Mouse (Mus musculus) MEL (cell line): ENCODE measurements around the gene Dppa5a. TPM values are rescaled to one million over a fixed set of nuclear protein-coding genes. Genes with fewer than 3 reads are reported as not detected.

Experiments used
- DNase-seq: peaks from one replicate; pipeline ENCODE4 v3.0.0; 2011; ENCODE audit warnings: low read depth, low spot score
- H3K27ac ChIP-seq: 2 replicates; pipeline ENCODE4 v1.5.1; 2012; ENCODE audit warnings: low read depth, mild to moderate bottlenecking, control low read depth, low read length, moderate library complexity; ENCODE audit not compliant: control insufficient read depth
- H3K27me3 ChIP-seq, 2 experiments: fragments of 150-350 bp in 1 of 2; sonication (generic) in 1 of 2; 2 replicates each; pipeline ENCODE4 v1.6.1; 2012; ENCODE audit warnings: low read length in 2 of 2, mild to moderate bottlenecking in 2 of 2, improper control_type of control experiment in 1 of 2, moderate library complexity in 1 of 2; ENCODE audit not compliant: insufficient read depth in 2 of 2, control insufficient read depth in 1 of 2
- H3K36me3 ChIP-seq, 2 experiments: 2 replicates each; pipeline ENCODE4 v1.6.1; 2012 to 2014; ENCODE audit warnings: low read length in 2 of 2, improper control_type of control experiment in 1 of 2, inconsistent platforms in 1 of 2, mild to moderate bottlenecking in 1 of 2; ENCODE audit not compliant: insufficient read depth in 2 of 2, control insufficient read depth in 1 of 2
- H3K4me1 ChIP-seq, 2 experiments: fragments of 150-350 bp in 1 of 2; sonication (generic) in 1 of 2; 2 replicates each; pipeline ENCODE4 v1.6.1; 2012; ENCODE audit warnings: low read length in 2 of 2, improper control_type of control experiment in 1 of 2, mild to moderate bottlenecking in 1 of 2; ENCODE audit not compliant: insufficient read depth in 2 of 2, control insufficient read depth in 1 of 2
- H3K4me3 ChIP-seq, 2 experiments: fragments of 150-350 bp in 1 of 2; sonication (generic) in 1 of 2; 2 replicates each; pipeline ENCODE4 v1.5.1; 2012; ENCODE audit warnings: low read depth in 2 of 2, low read length in 2 of 2, mild to moderate bottlenecking in 2 of 2, moderate library complexity in 2 of 2, control low read depth in 1 of 2, improper control_type of control experiment in 1 of 2; ENCODE audit not compliant: control insufficient read depth in 1 of 2, insufficient read depth in 1 of 2
- H3K79me2 ChIP-seq: 2 replicates; pipeline ENCODE4 v1.6.1; 2012; ENCODE audit warnings: mild to moderate bottlenecking, low read length, moderate library complexity; ENCODE audit not compliant: control insufficient read depth, poor library complexity, insufficient read depth
- H3K9ac ChIP-seq: 2 replicates; pipeline ENCODE4 v1.6.1; 2012; ENCODE audit warnings: low read depth, mild to moderate bottlenecking, control low read depth, low read length, moderate library complexity; ENCODE audit not compliant: control insufficient read depth, poor library complexity, severe bottlenecking
- H3K9me3 ChIP-seq: fragments of 150-350 bp; sonication (generic); replicated peaks from 2 replicates; pipeline ENCODE4 v1.6.1; 2012; ENCODE audit warnings: mild to moderate bottlenecking, low read length, improper control_type of control experiment, moderate library complexity; ENCODE audit not compliant: insufficient read depth
- BHLHE40 ChIP-seq: IDR thresholded peaks from 2 replicates; pipeline ENCODE4 v1.6.1; 2012; ENCODE audit warnings: low read depth, mild to moderate bottlenecking, inconsistent platforms, low read length, improper control_type of control experiment, borderline replicate concordance
- CHD1 ChIP-seq: IDR thresholded peaks from 2 replicates; pipeline ENCODE4 v1.6.1; 2012; ENCODE audit warnings: low read depth, mild to moderate bottlenecking, inconsistent platforms, low read length, improper control_type of control experiment
- CTCF ChIP-seq, 3 experiments: IDR thresholded peaks in 2 of 3; conservative IDR thresholded peaks in 1 of 3; 2 replicates each; pipeline ENCODE4 v1.5.1; 2011 to 2012; ENCODE audit warnings: low read length in 3 of 3, low read depth in 2 of 3, mild to moderate bottlenecking in 2 of 3, improper control_type of control experiment in 1 of 3, inconsistent platforms in 1 of 3, mixed read lengths in 1 of 3, moderate library complexity in 1 of 3; ENCODE audit not compliant: control insufficient read depth in 1 of 3, insufficient read depth in 1 of 3, poor library complexity in 1 of 3, severe bottlenecking in 1 of 3
- EP300 ChIP-seq, 2 experiments: IDR thresholded peaks; 2 replicates each; pipeline ENCODE4 v1.6.1; 2011; ENCODE audit warnings: improper control_type of control experiment in 2 of 2, low read length in 2 of 2, low read depth in 1 of 2, mild to moderate bottlenecking in 1 of 2
- HCFC1 ChIP-seq: IDR thresholded peaks from 2 replicates; pipeline ENCODE4 v1.6.1; 2012; ENCODE audit warnings: low read depth, mild to moderate bottlenecking, inconsistent platforms, low read length, improper control_type of control experiment, moderate library complexity
- JUND ChIP-seq: IDR thresholded peaks from 2 replicates; pipeline ENCODE4 v1.6.1; 2011; ENCODE audit warnings: low read depth, mild to moderate bottlenecking, improper control_type of control experiment, low read length
- MAFK ChIP-seq: IDR thresholded peaks from 2 replicates; pipeline ENCODE4 v1.6.1; 2011; ENCODE audit warnings: low read depth, mild to moderate bottlenecking, low read length, improper control_type of control experiment, borderline replicate concordance
- MEF2A ChIP-seq: IDR thresholded peaks from 2 replicates; pipeline ENCODE4 v1.6.1; 2014; ENCODE audit warnings: low read depth, mild to moderate bottlenecking, inconsistent platforms, low read length, improper control_type of control experiment; ENCODE audit not compliant: poor library complexity, insufficient replicate concordance, severe bottlenecking; ENCODE audit errors: extremely low read depth
- MXI1 ChIP-seq: IDR thresholded peaks from 2 replicates; pipeline ENCODE4 v1.6.1; 2011; ENCODE audit warnings: mild to moderate bottlenecking, low read depth, low read length, improper control_type of control experiment
- POLR2AphosphoS5 ChIP-seq: IDR thresholded peaks from 2 replicates; pipeline ENCODE4 v1.6.1; 2012; ENCODE audit warnings: low read depth, borderline replicate concordance, mild to moderate bottlenecking, inconsistent platforms, low read length, moderate library complexity, mixed read lengths
- RAD21 ChIP-seq: IDR thresholded peaks from 2 replicates; pipeline ENCODE4 v1.6.1; 2011; ENCODE audit warnings: mild to moderate bottlenecking, low read depth, low read length, improper control_type of control experiment
- RCOR1 ChIP-seq: IDR thresholded peaks from 2 replicates; pipeline ENCODE4 v1.6.1; 2012; ENCODE audit warnings: low read depth, mild to moderate bottlenecking, inconsistent platforms, low read length, improper control_type of control experiment
- SMC3 ChIP-seq: IDR thresholded peaks from 2 replicates; pipeline ENCODE4 v1.6.1; 2011; ENCODE audit warnings: low read depth, low read length, improper control_type of control experiment
- TBP ChIP-seq: IDR thresholded peaks from 2 replicates; pipeline ENCODE4 v1.8.0; 2011; ENCODE audit warnings: low read depth, low read length, improper control_type of control experiment
- TCF12 ChIP-seq: IDR thresholded peaks from 2 replicates; pipeline ENCODE4 v1.6.1; 2014; ENCODE audit warnings: low read depth, mild to moderate bottlenecking, inconsistent platforms, low read length, improper control_type of control experiment, moderate library complexity
- ZMIZ1 ChIP-seq: IDR thresholded peaks from 2 replicates; pipeline ENCODE4 v1.6.1; 2012; ENCODE audit warnings: low read depth, mild to moderate bottlenecking, inconsistent platforms, low read length, improper control_type of control experiment, moderate library complexity
- ZNF384 ChIP-seq: IDR thresholded peaks from 2 replicates; pipeline ENCODE4 v1.6.1; 2012; ENCODE audit warnings: low read depth, mild to moderate bottlenecking, inconsistent platforms, low read length, improper control_type of control experiment
- polyA plus RNA-seq, 2 experiments: library from polyadenylated mRNA; stranded (reverse) in 1 of 2; unstranded in 1 of 2; fragments of >175 nt in 1 of 2; fragments of >200 nt in 1 of 2; gene quantifications; 2 replicates each; pipeline versions ENCODE4 v1.2.1 to v1.2.4; 2012; ENCODE audit warnings: low replicate concordance in 2 of 2, low read depth in 1 of 2; ENCODE audit not compliant: insufficient read length in 2 of 2, insufficient read depth in 1 of 2, missing spikeins in 1 of 2
- total RNA-seq: library from RNA; depleted of rRNA; stranded (reverse); fragments of 300-350 nt; gene quantifications from 2 replicates; pipeline ENCODE4 v1.2.3, GENCODE M21; 2012

The Dppa5a gene
- total and polyA plus RNA-seq, 3 experiments: 0.19 TPM; not detected in 2

DNA sequence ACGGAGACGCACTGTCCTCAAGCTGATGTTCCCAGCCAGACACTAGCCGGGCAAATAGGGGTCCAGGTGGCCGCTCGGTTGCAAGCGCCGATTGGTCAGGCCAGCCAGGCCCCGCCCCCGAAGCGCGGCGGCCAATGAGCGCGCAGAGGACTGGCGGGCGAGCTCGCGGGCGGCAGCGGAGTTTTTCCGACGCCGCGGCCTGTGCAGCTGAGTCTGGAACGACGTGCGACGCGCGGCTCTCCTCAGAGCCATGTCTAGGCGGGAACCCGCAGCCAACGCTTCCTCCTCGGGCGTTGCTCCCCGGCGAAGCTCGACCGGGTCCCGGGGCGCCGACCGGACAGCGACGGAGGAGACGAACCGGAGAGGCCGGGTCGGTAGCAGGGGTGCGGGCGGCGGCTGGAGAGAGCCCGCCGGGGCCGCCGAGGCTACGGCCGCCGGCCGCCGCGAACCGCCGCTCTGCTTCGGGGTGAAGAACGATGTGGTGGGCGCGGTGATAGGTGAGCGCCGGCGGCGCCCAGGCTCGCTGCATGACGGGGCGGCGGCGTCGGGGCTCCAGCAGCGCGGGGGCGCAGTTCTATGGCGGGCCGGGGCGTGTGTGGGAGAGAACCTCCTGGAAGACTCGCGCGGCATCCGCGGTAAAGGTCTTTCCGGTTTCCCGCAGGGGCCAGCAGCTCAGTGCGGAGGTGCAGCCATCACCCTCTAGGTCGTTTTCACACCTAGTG is 27.8 kb upstream of the Dppa5a start, which contains the start of gene Ddx43 (continued):
- TF ChIP-seq TCF12 (no peak), ZMIZ1 (peak; percentile 73), MAFK (no peak), HCFC1 (peak; percentile 56), POLR2AphosphoS5 (no peak), RCOR1 (0 out of 2 replicates have a peak, but pooled peaks have one; percentile 16), CTCF (IDR thresholded peaks at IDR 0.05 in 2 of 3, conservative IDR thresholded peaks at IDR 0.05 in 1 of 3; ENCODE audit: control insufficient read depth in 1 of 3, insufficient read depth in 1 of 3, low read depth in 2 of 3, low read length in 3 of 3, poor library complexity in 1 of 3, severe bottlenecking in 1 of 3) (peak in 1 of 3 experiments; percentile 16; a peak in 1 of 6 replicates), SMC3 (no peak), MXI1 (peak; percentile 21; the same call in 1 of the 2 replicates), RAD21 (no peak), EP300 (IDR thresholded peaks at IDR 0.05; ENCODE audit: low read depth in 1 of 2, low read length in 2 of 2) (peak in 1 of 2 experiments; percentile 2; a peak in 1 of 4 replicates), JUND (no peak)

DNA sequence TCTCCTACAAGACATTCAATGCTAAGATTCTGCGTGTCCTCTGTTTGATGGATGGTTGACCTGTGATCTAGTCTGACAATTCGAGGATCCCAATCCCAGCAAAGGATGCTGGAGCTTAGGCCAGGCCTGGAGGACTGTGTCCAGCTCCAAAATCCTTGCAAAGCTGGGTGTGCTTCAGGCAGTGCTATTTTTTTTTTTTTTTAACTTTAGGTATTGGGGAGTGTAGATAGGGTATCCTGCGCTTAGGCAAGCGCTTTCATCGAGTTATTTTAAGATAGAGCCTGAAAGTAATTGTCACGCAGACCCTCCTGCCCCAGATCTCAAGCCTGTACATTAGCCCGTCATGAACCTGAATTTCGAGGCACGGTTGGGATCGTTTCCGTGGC is 27.3 kb upstream of the Dppa5a start:
- TF ChIP-seq TBP (no peak), CHD1 (no peak), MXI1 (no peak), ZNF384 (peak; percentile 74), BHLHE40 (no peak), MEF2A (no peak)
- Histone ChIP-seq H3K9me3 (no peaks in the 10 kb centered on the region), H3K79me2 (peaks cover 17% of the 10 kb centered on the region), H3K4me3 (peak overlapping the region; percentile 35 to 37; a peak in 3 of 4 replicates), H3K27ac (peak overlapping the region; percentile 33), H3K27me3 (no peaks in the 10 kb centered on the region), H3K9ac (peak overlapping the region; percentile 39), H3K4me1 (peaks cover 6 to 11% of the 10 kb centered on the region in 2 experiments; a peak in 3 of 4 replicates), H3K36me3 (peaks cover 0 to 15% of the 10 kb centered on the region in 2 experiments)
- DNase-seq: no peak
